Mouse (Mus musculus): ENCODE measurements at regions not wholly inside any gene's neighbourhood (a gene's known extent, or its start where the extent isn't known, plus 50 kb on each side); places are given as distances from the start of the nearest gene placed in this dataset.

DNA sequence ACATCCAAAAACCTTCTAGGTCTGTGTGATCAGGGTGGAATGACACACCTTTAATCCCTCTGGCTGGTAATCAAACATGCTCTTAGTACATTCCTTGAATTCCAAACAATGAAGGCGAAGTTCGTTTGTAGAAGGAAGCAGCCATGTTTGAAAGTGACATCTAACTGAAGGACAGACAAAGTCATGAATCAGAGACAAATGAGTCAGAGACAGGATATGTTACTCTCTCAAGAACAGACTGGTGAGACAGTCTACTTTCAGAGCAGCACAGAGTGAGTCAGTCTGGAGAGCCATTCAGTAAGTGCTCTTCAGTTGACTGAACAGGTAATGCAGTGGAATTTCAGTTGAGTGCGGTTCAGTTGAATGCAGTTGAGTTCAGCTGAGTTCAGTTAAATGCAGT lies 150.4 kb downstream of the Cpe start:
- Histone ChIP-seq H3K9me3 (ENCODE audit: low read length) (peaks cover 11% of the 10 kb centered on the region), H3K4me3 (replicated peaks; ENCODE audit: low read length) (no peak overlapping the region), H3K4me1 (replicated peaks; ENCODE audit: low read depth, low read length) (no peaks in the 10 kb centered on the region), H3K36me3 (ENCODE audit: insufficient read depth, low read length) (no peaks in the 10 kb centered on the region), H3K27me3 (ENCODE audit: insufficient read depth, low read length) (no peaks in the 10 kb centered on the region)
- TF ChIP-seq POU5F1 (IDR thresholded peaks at IDR 0.05; ENCODE audit: borderline replicate concordance, low read length), result no peak
- TF ChIP-seq NANOG (IDR thresholded peaks at IDR 0.05; ENCODE audit: borderline replicate concordance, low read length), result no peak
- no peak for TF ChIP-seq CTCF (conservative IDR thresholded peaks at IDR 0.05; ENCODE audit: low read length)

DNA sequence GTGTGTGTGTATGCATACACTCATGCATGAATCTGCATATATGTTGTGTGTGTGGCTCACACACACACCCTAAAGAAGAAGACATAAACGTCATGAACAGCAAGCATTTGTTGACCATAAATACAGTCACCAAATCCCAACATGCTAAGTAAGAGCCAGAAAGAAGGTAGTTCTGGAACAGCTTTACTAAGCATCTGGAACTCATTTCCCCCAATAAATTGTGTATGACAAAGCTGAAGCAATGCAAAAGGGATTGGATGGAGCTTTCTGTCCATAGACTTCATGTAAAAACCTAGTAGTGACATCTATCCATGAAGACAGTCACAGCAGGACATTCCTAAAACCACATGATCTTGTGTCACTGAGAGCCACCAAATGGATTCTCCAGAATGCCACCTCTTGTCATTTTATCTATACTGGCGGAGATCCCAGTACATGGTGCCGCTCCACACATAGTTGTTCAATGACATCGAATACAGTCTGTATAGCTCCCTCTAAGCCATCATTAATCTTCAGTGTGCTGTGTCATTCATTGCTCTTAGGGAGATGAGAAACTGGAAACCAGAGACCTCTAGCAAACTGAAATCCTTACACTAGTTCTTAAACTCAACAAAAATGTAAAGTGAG lies 152.9 kb downstream of the Cpe start:
- H3K4me3 ChIP-seq (replicated peaks; ENCODE audit: low read length), result no peak overlapping the region
- no peak for TF ChIP-seq CTCF (conservative IDR thresholded peaks at IDR 0.05; ENCODE audit: low read length)
- no peaks in the 10 kb centered on the region for H3K4me1 ChIP-seq (replicated peaks; ENCODE audit: low read depth, low read length)
- H3K9me3 ChIP-seq (ENCODE audit: low read length), result peaks cover 15% of the 10 kb centered on the region
- no peaks in the 10 kb centered on the region for H3K36me3 ChIP-seq (ENCODE audit: insufficient read depth, low read length)
- H3K27me3 ChIP-seq (ENCODE audit: insufficient read depth, low read length), result no peaks in the 10 kb centered on the region

GRCm38 (mm10) chr8:64531780-64532179 lies 161.1 kb downstream of the Cpe start:
- no peak for TF ChIP-seq POU5F1 (IDR thresholded peaks at IDR 0.05; ENCODE audit: borderline replicate concordance, low read length)
- no peak for TF ChIP-seq CTCF (conservative IDR thresholded peaks at IDR 0.05; ENCODE audit: low read length)
- TF ChIP-seq NANOG (IDR thresholded peaks at IDR 0.05; ENCODE audit: borderline replicate concordance, low read length), result no peak
- Histone ChIP-seq H3K27me3 (ENCODE audit: insufficient read depth, low read length) (no peaks in the 10 kb centered on the region), H3K4me3 (replicated peaks; ENCODE audit: low read length) (no peak overlapping the region), H3K4me1 (replicated peaks; ENCODE audit: low read depth, low read length) (no peaks in the 10 kb centered on the region), H3K36me3 (ENCODE audit: insufficient read depth, low read length) (no peaks in the 10 kb centered on the region), H3K9me3 (ENCODE audit: low read length) (0 out of 2 replicates have a peak, but pooled peaks cover 4% of the 10 kb centered on the region)

DNA sequence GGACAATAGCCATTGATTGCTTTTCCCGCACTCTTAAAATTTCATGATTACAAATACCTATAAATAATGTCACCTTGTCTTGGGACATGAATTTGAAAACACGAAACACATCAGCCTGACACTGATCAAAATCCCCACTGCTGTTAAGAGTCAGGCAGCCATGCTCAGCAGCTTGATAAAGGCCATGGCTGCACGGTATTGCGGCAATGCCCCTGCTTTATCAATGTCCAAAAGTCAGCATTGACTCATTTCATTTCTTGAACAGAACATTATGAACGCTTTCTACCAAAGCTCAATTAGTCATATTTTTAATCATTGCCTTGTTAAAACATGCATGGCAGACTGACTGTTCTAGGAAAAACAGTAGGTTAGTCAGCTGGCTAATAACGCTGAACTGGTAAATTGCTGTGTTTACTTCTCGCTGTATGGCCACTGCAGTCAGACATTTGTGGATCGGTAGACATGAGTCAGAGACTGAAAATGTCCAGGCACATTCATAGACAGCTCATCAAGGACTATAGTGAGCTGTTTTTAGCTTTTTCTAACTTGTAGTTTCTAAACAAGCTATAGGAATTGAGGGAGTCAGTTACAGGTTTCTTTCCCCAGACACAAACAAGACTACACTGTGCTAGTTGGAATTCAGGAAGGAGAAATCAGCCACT lies 170.3 kb downstream of the Cpe start:
- no peak overlapping the region for H3K4me3 ChIP-seq (replicated peaks; ENCODE audit: low read length)
- no peaks in the 10 kb centered on the region for H3K4me1 ChIP-seq (replicated peaks; ENCODE audit: low read depth, low read length)
- no peak for TF ChIP-seq POU5F1 (IDR thresholded peaks at IDR 0.05; ENCODE audit: borderline replicate concordance, low read length)
- no peak for TF ChIP-seq NANOG (IDR thresholded peaks at IDR 0.05; ENCODE audit: borderline replicate concordance, low read length)
- TF ChIP-seq CTCF (conservative IDR thresholded peaks at IDR 0.05; ENCODE audit: low read length), result no peak
- no peaks in the 10 kb centered on the region for H3K36me3 ChIP-seq (ENCODE audit: insufficient read depth, low read length)
- 0 out of 2 replicates have a peak, but pooled peaks cover 2% of the 10 kb centered on the region for H3K9me3 ChIP-seq (ENCODE audit: low read length)
- no peaks in the 10 kb centered on the region for H3K27me3 ChIP-seq (ENCODE audit: insufficient read depth, low read length)

- H3K27me3 ChIP-seq (ENCODE audit: insufficient read depth, low read length), result no peaks in the 10 kb centered on the region
- no peak overlapping the region for H3K4me3 ChIP-seq (replicated peaks; ENCODE audit: low read length)
- H3K9me3 ChIP-seq (ENCODE audit: low read length), result 0 out of 2 replicates have a peak, but pooled peaks cover 4% of the 10 kb centered on the region
- no peaks in the 10 kb centered on the region for H3K36me3 ChIP-seq (ENCODE audit: insufficient read depth, low read length)
- no peak for TF ChIP-seq NANOG (IDR thresholded peaks at IDR 0.05; ENCODE audit: borderline replicate concordance, low read length)
- TF ChIP-seq POU5F1 (IDR thresholded peaks at IDR 0.05; ENCODE audit: borderline replicate concordance, low read length), result no peak
- no peak for TF ChIP-seq CTCF (conservative IDR thresholded peaks at IDR 0.05; ENCODE audit: low read length)
- H3K4me1 ChIP-seq (replicated peaks; ENCODE audit: low read depth, low read length), result no peaks in the 10 kb centered on the region
Observed at GRCm38 (mm10) chr8:64519650-64520049, 173.2 kb downstream of the Cpe start.

DNA sequence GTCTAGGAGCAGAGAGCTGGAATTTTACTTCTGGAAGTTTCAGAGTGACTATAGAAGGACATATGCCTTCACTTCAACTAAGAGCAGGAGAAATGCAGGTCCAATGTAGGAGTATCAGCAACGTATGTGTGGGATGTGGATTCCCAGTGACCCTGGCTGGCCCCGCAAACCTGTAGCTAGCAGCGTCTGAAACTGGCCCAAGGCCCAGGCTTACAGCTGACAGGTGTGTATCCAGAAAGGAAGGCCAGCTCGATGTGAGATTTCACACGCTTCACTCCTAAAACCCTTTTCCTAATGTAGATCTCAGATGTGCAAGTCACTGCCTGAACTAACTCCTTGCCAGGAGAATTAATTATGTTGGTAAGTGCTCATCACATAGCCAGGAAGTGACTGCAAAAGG lies 176.9 kb downstream of the Cpe start:
- H3K36me3 ChIP-seq (ENCODE audit: insufficient read depth, low read length), result no peaks in the 10 kb centered on the region
- TF ChIP-seq NANOG (IDR thresholded peaks at IDR 0.05; ENCODE audit: borderline replicate concordance, low read length) (no peak), POU5F1 (IDR thresholded peaks at IDR 0.05; ENCODE audit: borderline replicate concordance, low read length) (no peak), CTCF (conservative IDR thresholded peaks at IDR 0.05; ENCODE audit: low read length) (no peak)
- H3K27me3 ChIP-seq (ENCODE audit: insufficient read depth, low read length), result no peaks in the 10 kb centered on the region
- no peak overlapping the region for H3K4me3 ChIP-seq (replicated peaks; ENCODE audit: low read length)
- peaks cover 10% of the 10 kb centered on the region; the same call in 1 of the 2 replicates for H3K9me3 ChIP-seq (ENCODE audit: low read length)
- no peaks in the 10 kb centered on the region for H3K4me1 ChIP-seq (replicated peaks; ENCODE audit: low read depth, low read length)

DNA sequence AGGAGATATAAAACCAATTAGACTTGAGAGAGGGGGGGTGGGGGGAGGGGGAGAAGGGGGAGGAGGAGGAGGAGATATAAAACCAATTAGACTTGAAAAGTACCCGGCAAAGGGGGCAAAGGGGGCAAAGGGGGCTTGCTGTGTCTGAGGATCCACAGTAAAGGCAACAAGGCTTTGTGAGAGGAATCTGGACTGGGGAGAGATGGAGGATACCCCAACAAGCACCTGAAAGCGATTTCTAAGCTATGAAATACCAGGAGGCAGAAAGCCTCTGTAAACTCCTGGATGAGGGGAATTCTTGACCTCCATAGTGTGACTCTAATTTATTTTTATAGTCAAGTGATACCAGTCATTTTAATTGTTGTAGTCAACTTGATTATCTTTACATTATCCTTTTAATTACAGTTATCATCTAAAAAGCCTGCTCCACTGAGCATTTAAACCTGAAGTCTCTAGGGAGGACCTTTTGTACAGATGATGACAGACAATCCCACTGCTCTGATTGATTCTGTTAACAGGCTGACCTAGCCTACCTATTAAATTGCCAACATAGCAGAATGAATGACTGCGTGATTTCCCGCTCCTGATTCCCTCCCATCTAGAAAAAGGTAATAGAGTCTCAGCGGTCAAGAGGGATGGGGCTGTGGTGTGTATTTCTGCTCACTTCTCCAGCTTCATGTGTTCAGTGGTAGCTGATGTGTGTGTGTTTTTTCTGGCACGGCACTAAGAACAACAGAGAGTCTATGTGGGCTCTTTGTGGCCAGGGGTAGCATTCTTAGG lies 195.4 kb downstream of the Cpe start:
- H3K9me3 ChIP-seq (ENCODE audit: low read length), result no peaks in the 10 kb centered on the region

DNA sequence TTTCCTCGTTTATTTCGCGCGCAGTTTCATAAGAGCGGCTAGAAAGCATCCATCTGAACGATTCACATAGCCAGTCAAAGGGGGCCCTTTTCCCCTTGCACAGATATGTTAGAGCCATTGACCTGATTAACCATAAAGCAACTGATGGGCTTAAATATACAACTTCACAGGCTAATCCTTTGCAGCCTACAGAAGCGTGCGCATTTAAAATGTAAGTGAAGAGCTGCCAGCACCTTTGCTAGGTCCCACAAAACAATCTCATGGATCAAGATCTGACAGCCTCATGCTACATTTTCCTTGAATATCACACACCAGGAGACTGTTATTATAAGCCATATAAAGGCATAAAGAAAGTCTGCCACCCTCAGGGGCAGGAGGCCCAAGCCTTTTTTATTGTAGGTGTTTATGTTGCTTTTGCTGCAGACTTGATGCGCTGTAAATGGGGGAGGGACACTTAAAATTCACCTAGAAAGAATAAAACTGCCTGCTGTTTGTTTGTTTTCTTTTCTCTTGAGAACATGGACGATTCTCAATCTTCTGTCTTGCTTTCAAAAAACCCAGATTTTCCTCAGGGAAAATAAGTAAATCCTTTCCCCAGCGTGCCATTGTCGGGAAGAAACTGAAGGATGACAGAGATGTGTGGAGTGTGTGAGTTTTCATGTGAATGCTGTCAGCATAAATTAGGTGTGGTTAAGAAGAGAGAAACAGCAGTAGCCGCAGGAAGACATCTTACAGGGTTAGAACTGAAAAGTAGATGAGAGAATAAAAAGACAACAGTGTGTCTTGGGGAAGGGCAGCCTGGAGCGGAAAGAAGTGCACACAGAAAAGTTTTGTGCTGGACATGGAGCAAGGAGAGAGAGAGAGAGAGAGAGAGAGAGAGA lies 196.3 kb downstream of the Cpe start:
- Histone ChIP-seq H3K4me1 (replicated peaks; ENCODE audit: low read depth, low read length) (no peaks in the 10 kb centered on the region), H3K9me3 (ENCODE audit: low read length) (no peaks in the 10 kb centered on the region)
- TF ChIP-seq NANOG (IDR thresholded peaks at IDR 0.05; ENCODE audit: borderline replicate concordance, low read length) (no peak), POU5F1 (IDR thresholded peaks at IDR 0.05; ENCODE audit: borderline replicate concordance, low read length) (no peak), CTCF (conservative IDR thresholded peaks at IDR 0.05; ENCODE audit: low read length) (no peak)

More for the DNA sequence above, 195.4 kb downstream of the Cpe start:
- no peaks in the 10 kb centered on the region for H3K36me3 ChIP-seq (ENCODE audit: insufficient read depth, low read length)
- no peaks in the 10 kb centered on the region for H3K27me3 ChIP-seq (ENCODE audit: insufficient read depth, low read length)
- no peaks in the 10 kb centered on the region for H3K4me1 ChIP-seq (replicated peaks; ENCODE audit: low read depth, low read length)
- no peak overlapping the region for H3K4me3 ChIP-seq (replicated peaks; ENCODE audit: low read length)
- TF ChIP-seq POU5F1 (IDR thresholded peaks at IDR 0.05; ENCODE audit: borderline replicate concordance, low read length) (no peak), NANOG (IDR thresholded peaks at IDR 0.05; ENCODE audit: borderline replicate concordance, low read length) (no peak), CTCF (conservative IDR thresholded peaks at IDR 0.05; ENCODE audit: low read length) (no peak)

More for the DNA sequence above, 196.3 kb downstream of the Cpe start:
- Histone ChIP-seq H3K36me3 (ENCODE audit: insufficient read depth, low read length) (no peaks in the 10 kb centered on the region), H3K4me3 (replicated peaks; ENCODE audit: low read length) (no peak overlapping the region), H3K27me3 (ENCODE audit: insufficient read depth, low read length) (no peaks in the 10 kb centered on the region)
